Mouse (Mus musculus) ES-E14 (cell line): Measurements from ENCODE around the gene Vmn1r217. TPM values are rescaled to one million over a fixed set of nuclear protein-coding genes. Genes with fewer than 3 reads are reported as not detected.

Experiments used
- DNase-seq: peaks from one replicate; pipeline ENCODE4 v3.0.0-alpha.2; 2013; ENCODE audit warnings: low read depth, low spot score
- H3K27ac ChIP-seq: 2 replicates; pipeline ENCODE4 v1.5.1; 2012; ENCODE audit warnings: low read depth, mild to moderate bottlenecking, low read length, moderate library complexity, mixed read lengths; ENCODE audit not compliant: poor library complexity, insufficient read depth, severe bottlenecking
- H3K36me3 ChIP-seq: 2 replicates; pipeline ENCODE4 v1.6.1; 2012; ENCODE audit warnings: mild to moderate bottlenecking, low read length, moderate library complexity, mixed read lengths; ENCODE audit not compliant: control insufficient read depth, poor library complexity, insufficient read depth, severe bottlenecking
- H3K4me1 ChIP-seq, 2 experiments: fragments of 150-350 bp in 1 of 2; sonication (generic) in 1 of 2; 2 replicates each; pipeline ENCODE4 v1.6.1; 2012; ENCODE audit warnings: low read length in 2 of 2, mild to moderate bottlenecking in 1 of 2, mixed read lengths in 1 of 2; ENCODE audit not compliant: control insufficient read depth in 2 of 2, insufficient read depth in 2 of 2, poor library complexity in 1 of 2
- H3K4me3 ChIP-seq, 2 experiments: fragments of 150-350 bp in 1 of 2; sonication (generic) in 1 of 2; 2 replicates each; pipeline ENCODE4 v1.5.1; 2012; ENCODE audit warnings: low read length in 2 of 2, low read depth in 1 of 2, mild to moderate bottlenecking in 1 of 2, mixed read lengths in 1 of 2; ENCODE audit not compliant: insufficient read depth in 1 of 2, poor library complexity in 1 of 2, severe bottlenecking in 1 of 2
- H3K9ac ChIP-seq: 2 replicates; pipeline ENCODE4 v1.6.1; 2012; ENCODE audit warnings: low read depth, mild to moderate bottlenecking, low read length, mixed read lengths; ENCODE audit not compliant: poor library complexity, insufficient read depth, severe bottlenecking
- H3K9me3 ChIP-seq: fragments of 150-350 bp; sonication (generic); 2 replicates; pipeline ENCODE4 v1.6.1; 2012; ENCODE audit warnings: low read depth, mild to moderate bottlenecking, low read length; ENCODE audit not compliant: control insufficient read depth, insufficient read depth
- CHD2 ChIP-seq: IDR thresholded peaks from 2 replicates; pipeline ENCODE4 v1.6.1; 2014; ENCODE audit warnings: mild to moderate bottlenecking, low read depth, low read length, inconsistent platforms
- HCFC1 ChIP-seq: IDR thresholded peaks from 2 replicates; pipeline ENCODE4 v1.6.1; 2012; ENCODE audit warnings: low read length, inconsistent platforms, borderline replicate concordance; ENCODE audit not compliant: insufficient read depth
- MAFK ChIP-seq: IDR thresholded peaks from 2 replicates; pipeline ENCODE4 v1.6.1; 2014; ENCODE audit warnings: mild to moderate bottlenecking, low read depth, low read length, inconsistent platforms; ENCODE audit not compliant: insufficient read depth
- ZC3H11A ChIP-seq: IDR thresholded peaks from 2 replicates; pipeline ENCODE4 v1.6.1; 2012; ENCODE audit warnings: low read depth, mild to moderate bottlenecking, inconsistent platforms, low read length, borderline replicate concordance
- ZNF384 ChIP-seq: IDR thresholded peaks from 2 replicates; pipeline ENCODE4 v1.6.1; 2012; ENCODE audit warnings: low read depth, low read length, inconsistent platforms
- in situ Hi-C, 2 experiments: fragments of 600-800 bp; cut with MboI; formaldehyde crosslinking; loops; one replicate each; pipeline ENCODE4 v1.15.1; 2025; ENCODE audit warnings: low sequenced_read_pairs in 2 of 2, inconsistent platforms in 1 of 2; ENCODE audit not compliant: unreplicated experiment in 2 of 2
- total RNA-seq: library from RNA; depleted of rRNA; stranded (reverse); fragments of 300-350 nt; gene quantifications from 2 replicates; pipeline ENCODE4 v1.2.3, GENCODE M21; 2012; rRNA removed

The Vmn1r217 gene
- total RNA-seq, 1 experiment: not detected

- H3K4me3 ChIP-seq: no peak within 1 kb of the TSS
- H3K27ac ChIP-seq: no peak within 1 kb of the TSS
- H3K9me3 ChIP-seq: no peaks in the 10 kb centered on the region
- H3K4me1 ChIP-seq: no peaks in the 10 kb centered on the region
- no peak for TF ChIP-seq HCFC1
- no peak for TF ChIP-seq ZC3H11A
- TF ChIP-seq ZNF384: no peak
- no peak for TF ChIP-seq CHD2
- no peak for TF ChIP-seq MAFK
- H3K36me3 ChIP-seq: no peaks in the 10 kb centered on the region
- H3K9ac ChIP-seq: no peak within 1 kb of the TSS
- in situ Hi-C loops: no loop called here
- DNase-seq: no peak
Observed at GRCm38 (mm10) chr13:23067725-23068124, 50.3 kb downstream of the Vmn1r217 start, which contains the start of gene Vmn1r215. Vmn1r215 (plus strand) TSS chr13:23068025.

GRCm38 (mm10) chr13:23057778-23058177 lies 60.2 kb downstream of the Vmn1r217 start:
- in situ Hi-C loops: no loop called here
- no peak for DNase-seq

More at GRCm38 (mm10) chr13:23057778-23058177, 60.2 kb downstream of the Vmn1r217 start:
- Histone ChIP-seq H3K4me3 (no peak overlapping the region), H3K9ac (no peak overlapping the region), H3K27ac (no peak overlapping the region), H3K36me3 (no peaks in the 10 kb centered on the region), H3K9me3 (no peaks in the 10 kb centered on the region), H3K4me1 (no peaks in the 10 kb centered on the region)
- TF ChIP-seq CHD2 (no peak), ZNF384 (no peak), HCFC1 (no peak), ZC3H11A (0 out of 2 replicates have a peak, but pooled peaks have one; percentile 23), MAFK (no peak)

Other genes with a start within 250 kb of the Vmn1r217 start
- not detected in 2 replicates for gene Vmn1r212, start 234.0 kb downstream of the Vmn1r217 start, total RNA-seq
- gene Vmn1r213, start 110.6 kb downstream of the Vmn1r217 start, total RNA-seq: not detected in 2 replicates
- gene Vmn1r214, start 87.8 kb downstream of the Vmn1r217 start, total RNA-seq: not detected in 2 replicates
- not detected in 2 replicates for gene Vmn1r215, start 50.2 kb downstream of the Vmn1r217 start, total RNA-seq
- not detected in 2 replicates for gene Vmn1r218, start 14.9 kb upstream of the Vmn1r217 start, total RNA-seq
- gene Vmn1r219, start 41.1 kb upstream of the Vmn1r217 start, total RNA-seq: 0.04 and 0.11 TPM in 2 replicates
- not detected in 2 replicates for gene Vmn1r220, start 69.7 kb upstream of the Vmn1r217 start, total RNA-seq
- gene Vmn1r221, start 95.9 kb upstream of the Vmn1r217 start, total RNA-seq: not detected in 2 replicates
- not detected in 2 replicates for gene Vmn1r222, start 117.7 kb upstream of the Vmn1r217 start, total RNA-seq
- not detected in 2 replicates for gene Vmn1r223, start 128.9 kb upstream of the Vmn1r217 start, total RNA-seq